Mouse (Mus musculus) liver, embryonic 14.5 days (tissue): ENCODE measurements at regions not wholly inside any gene's neighbourhood (a gene's known extent, or its start where the extent isn't known, plus 50 kb on each side); places are given as distances from the start of the nearest gene placed in this dataset.

Source experiments
- CTCF ChIP-seq: IDR thresholded peaks from 2 replicates; pipeline ENCODE4 v1.5.1; 2016; ENCODE audit warnings: antibody characterized with exemption, low read depth, control low read depth
- EP300 ChIP-seq: IDR thresholded peaks from 2 replicates; pipeline ENCODE4 v1.6.1; 2016; ENCODE audit warnings: antibody characterized with exemption, low read depth

DNA sequence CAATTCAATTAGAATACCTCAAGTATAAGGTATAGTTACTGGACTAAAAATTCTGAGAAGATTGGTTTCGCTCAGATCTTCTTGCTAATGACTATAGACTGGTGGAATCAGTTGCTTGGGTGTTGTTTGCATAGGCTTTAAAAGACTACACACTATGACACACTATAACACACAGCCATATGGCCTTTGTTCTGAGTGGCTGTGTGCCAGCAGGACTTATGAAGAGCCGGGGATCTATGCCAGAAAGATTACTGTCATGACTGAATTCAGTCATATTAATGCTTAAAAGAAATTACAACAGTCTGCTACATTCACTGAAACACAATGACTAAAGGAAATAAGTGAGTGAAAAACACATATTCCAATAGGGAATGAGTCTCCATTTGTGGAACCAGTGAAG, 345.7 kb upstream of the Klf6 start:
- TF ChIP-seq CTCF, result no peak
- TF ChIP-seq EP300, result no peak
